Mouse (Mus musculus) MEL (cell line): ENCODE results near the gene Sox5. TPM values are rescaled to one million over a fixed set of nuclear protein-coding genes. Genes with fewer than 3 reads are reported as not detected.

Experiments
- DNase-seq: peaks from one replicate; pipeline ENCODE4 v3.0.0; 2011; ENCODE audit warnings: low read depth, low spot score
- H3K27ac ChIP-seq: 2 replicates; pipeline ENCODE4 v1.5.1; 2012; ENCODE audit warnings: low read depth, mild to moderate bottlenecking, control low read depth, low read length, moderate library complexity; ENCODE audit not compliant: control insufficient read depth
- H3K27me3 ChIP-seq, 2 experiments: fragments of 150-350 bp in 1 of 2; sonication (generic) in 1 of 2; 2 replicates each; pipeline ENCODE4 v1.6.1; 2012; ENCODE audit warnings: low read length in 2 of 2, mild to moderate bottlenecking in 2 of 2, improper control_type of control experiment in 1 of 2, moderate library complexity in 1 of 2; ENCODE audit not compliant: insufficient read depth in 2 of 2, control insufficient read depth in 1 of 2
- H3K36me3 ChIP-seq, 2 experiments: 2 replicates each; pipeline ENCODE4 v1.6.1; 2012 to 2014; ENCODE audit warnings: low read length in 2 of 2, improper control_type of control experiment in 1 of 2, inconsistent platforms in 1 of 2, mild to moderate bottlenecking in 1 of 2; ENCODE audit not compliant: insufficient read depth in 2 of 2, control insufficient read depth in 1 of 2
- H3K4me1 ChIP-seq, 2 experiments: fragments of 150-350 bp in 1 of 2; sonication (generic) in 1 of 2; 2 replicates each; pipeline ENCODE4 v1.6.1; 2012; ENCODE audit warnings: low read length in 2 of 2, improper control_type of control experiment in 1 of 2, mild to moderate bottlenecking in 1 of 2; ENCODE audit not compliant: insufficient read depth in 2 of 2, control insufficient read depth in 1 of 2
- H3K4me3 ChIP-seq, 2 experiments: fragments of 150-350 bp in 1 of 2; sonication (generic) in 1 of 2; 2 replicates each; pipeline ENCODE4 v1.5.1; 2012; ENCODE audit warnings: low read depth in 2 of 2, low read length in 2 of 2, mild to moderate bottlenecking in 2 of 2, moderate library complexity in 2 of 2, control low read depth in 1 of 2, improper control_type of control experiment in 1 of 2; ENCODE audit not compliant: control insufficient read depth in 1 of 2, insufficient read depth in 1 of 2
- H3K79me2 ChIP-seq: 2 replicates; pipeline ENCODE4 v1.6.1; 2012; ENCODE audit warnings: mild to moderate bottlenecking, low read length, moderate library complexity; ENCODE audit not compliant: control insufficient read depth, poor library complexity, insufficient read depth
- H3K9ac ChIP-seq: 2 replicates; pipeline ENCODE4 v1.6.1; 2012; ENCODE audit warnings: low read depth, mild to moderate bottlenecking, control low read depth, low read length, moderate library complexity; ENCODE audit not compliant: control insufficient read depth, poor library complexity, severe bottlenecking
- H3K9me3 ChIP-seq: fragments of 150-350 bp; sonication (generic); replicated peaks from 2 replicates; pipeline ENCODE4 v1.6.1; 2012; ENCODE audit warnings: mild to moderate bottlenecking, low read length, improper control_type of control experiment, moderate library complexity; ENCODE audit not compliant: insufficient read depth
- BHLHE40 ChIP-seq: IDR thresholded peaks from 2 replicates; pipeline ENCODE4 v1.6.1; 2012; ENCODE audit warnings: low read depth, mild to moderate bottlenecking, inconsistent platforms, low read length, improper control_type of control experiment, borderline replicate concordance
- CHD1 ChIP-seq: IDR thresholded peaks from 2 replicates; pipeline ENCODE4 v1.6.1; 2012; ENCODE audit warnings: low read depth, mild to moderate bottlenecking, inconsistent platforms, low read length, improper control_type of control experiment
- CHD2 ChIP-seq: IDR thresholded peaks from 2 replicates; pipeline ENCODE4 v1.6.1; 2011; ENCODE audit warnings: low read length, improper control_type of control experiment
- EP300 ChIP-seq, 2 experiments: IDR thresholded peaks; 2 replicates each; pipeline ENCODE4 v1.6.1; 2011; ENCODE audit warnings: improper control_type of control experiment in 2 of 2, low read length in 2 of 2, low read depth in 1 of 2, mild to moderate bottlenecking in 1 of 2
- ETS1 ChIP-seq: IDR thresholded peaks from 2 replicates; pipeline ENCODE4 v1.6.1; 2012; ENCODE audit warnings: low read depth, mild to moderate bottlenecking, inconsistent platforms, low read length, improper control_type of control experiment, moderate library complexity
- GABPA ChIP-seq: IDR thresholded peaks from 2 replicates; pipeline ENCODE4 v1.6.1; 2012; ENCODE audit warnings: low read depth, mild to moderate bottlenecking, inconsistent platforms, low read length, improper control_type of control experiment, moderate library complexity
- HCFC1 ChIP-seq: IDR thresholded peaks from 2 replicates; pipeline ENCODE4 v1.6.1; 2012; ENCODE audit warnings: low read depth, mild to moderate bottlenecking, inconsistent platforms, low read length, improper control_type of control experiment, moderate library complexity
- JUND ChIP-seq: IDR thresholded peaks from 2 replicates; pipeline ENCODE4 v1.6.1; 2011; ENCODE audit warnings: low read depth, mild to moderate bottlenecking, improper control_type of control experiment, low read length
- KAT2A ChIP-seq: conservative IDR thresholded peaks from 2 replicates; pipeline ENCODE4 v1.6.1; 2012; ENCODE audit warnings: low read depth, low read length, improper control_type of control experiment, inconsistent platforms
- MAFK ChIP-seq: IDR thresholded peaks from 2 replicates; pipeline ENCODE4 v1.6.1; 2011; ENCODE audit warnings: low read depth, mild to moderate bottlenecking, low read length, improper control_type of control experiment, borderline replicate concordance
- MAX ChIP-seq: IDR thresholded peaks from 2 replicates; pipeline ENCODE4 v1.6.1; 2011; ENCODE audit warnings: low read length, improper control_type of control experiment
- MYB ChIP-seq: IDR thresholded peaks from 2 replicates; pipeline ENCODE4 v1.6.1; 2011; ENCODE audit warnings: mild to moderate bottlenecking, low read depth, low read length, improper control_type of control experiment
- MYC ChIP-seq: IDR thresholded peaks from 2 replicates; pipeline ENCODE4 v1.6.1; 2011; ENCODE audit warnings: low read depth, mild to moderate bottlenecking, low read length, improper control_type of control experiment, moderate library complexity
- POLR2A ChIP-seq, 2 experiments: IDR thresholded peaks; 2 replicates each; pipeline ENCODE4 v1.6.1; 2011 to 2012; ENCODE audit warnings: low read length in 2 of 2, mild to moderate bottlenecking in 2 of 2, control low read depth in 1 of 2, improper control_type of control experiment in 1 of 2, low read depth in 1 of 2, moderate library complexity in 1 of 2; ENCODE audit not compliant: control insufficient read depth in 1 of 2, insufficient read depth in 1 of 2, poor library complexity in 1 of 2
- POLR2AphosphoS2 ChIP-seq: IDR thresholded peaks from 2 replicates; pipeline ENCODE4 v1.6.1; 2011; ENCODE audit warnings: low read length, improper control_type of control experiment
- RAD21 ChIP-seq: IDR thresholded peaks from 2 replicates; pipeline ENCODE4 v1.6.1; 2011; ENCODE audit warnings: mild to moderate bottlenecking, low read depth, low read length, improper control_type of control experiment
- RCOR1 ChIP-seq: IDR thresholded peaks from 2 replicates; pipeline ENCODE4 v1.6.1; 2012; ENCODE audit warnings: low read depth, mild to moderate bottlenecking, inconsistent platforms, low read length, improper control_type of control experiment
- TAL1 ChIP-seq: IDR thresholded peaks from 2 replicates; pipeline ENCODE4 v1.6.1; 2012; ENCODE audit warnings: mild to moderate bottlenecking, inconsistent platforms, low read length, moderate library complexity, mixed read lengths
- TCF12 ChIP-seq: IDR thresholded peaks from 2 replicates; pipeline ENCODE4 v1.6.1; 2014; ENCODE audit warnings: low read depth, mild to moderate bottlenecking, inconsistent platforms, low read length, improper control_type of control experiment, moderate library complexity
- USF1 ChIP-seq: IDR thresholded peaks from 2 replicates; pipeline ENCODE4 v1.6.1; 2014; ENCODE audit warnings: low read depth, mild to moderate bottlenecking, inconsistent platforms, low read length, improper control_type of control experiment, moderate library complexity
- USF2 ChIP-seq, 2 experiments: IDR thresholded peaks; 2 replicates each; pipeline ENCODE4 v1.6.1; 2011 to 2012; ENCODE audit warnings: improper control_type of control experiment in 2 of 2, low read length in 2 of 2, borderline replicate concordance in 1 of 2, inconsistent platforms in 1 of 2, low read depth in 1 of 2, mild to moderate bottlenecking in 1 of 2; ENCODE audit not compliant: insufficient read depth in 1 of 2
- ZMIZ1 ChIP-seq: IDR thresholded peaks from 2 replicates; pipeline ENCODE4 v1.6.1; 2012; ENCODE audit warnings: low read depth, mild to moderate bottlenecking, inconsistent platforms, low read length, improper control_type of control experiment, moderate library complexity
- polyA plus RNA-seq, 2 experiments: library from polyadenylated mRNA; stranded (reverse) in 1 of 2; unstranded in 1 of 2; fragments of >175 nt in 1 of 2; fragments of >200 nt in 1 of 2; gene quantifications; 2 replicates each; pipeline versions ENCODE4 v1.2.1 to v1.2.4; 2012; ENCODE audit warnings: low replicate concordance in 2 of 2, low read depth in 1 of 2; ENCODE audit not compliant: insufficient read length in 2 of 2, insufficient read depth in 1 of 2, missing spikeins in 1 of 2
- total RNA-seq: library from RNA; depleted of rRNA; stranded (reverse); fragments of 300-350 nt; gene quantifications from 2 replicates; pipeline ENCODE4 v1.2.3, GENCODE M21; 2012

Gene Sox5
- total and polyA plus RNA-seq, 3 experiments = 0.19 to 3.0 TPM; not detected in 1

DNA sequence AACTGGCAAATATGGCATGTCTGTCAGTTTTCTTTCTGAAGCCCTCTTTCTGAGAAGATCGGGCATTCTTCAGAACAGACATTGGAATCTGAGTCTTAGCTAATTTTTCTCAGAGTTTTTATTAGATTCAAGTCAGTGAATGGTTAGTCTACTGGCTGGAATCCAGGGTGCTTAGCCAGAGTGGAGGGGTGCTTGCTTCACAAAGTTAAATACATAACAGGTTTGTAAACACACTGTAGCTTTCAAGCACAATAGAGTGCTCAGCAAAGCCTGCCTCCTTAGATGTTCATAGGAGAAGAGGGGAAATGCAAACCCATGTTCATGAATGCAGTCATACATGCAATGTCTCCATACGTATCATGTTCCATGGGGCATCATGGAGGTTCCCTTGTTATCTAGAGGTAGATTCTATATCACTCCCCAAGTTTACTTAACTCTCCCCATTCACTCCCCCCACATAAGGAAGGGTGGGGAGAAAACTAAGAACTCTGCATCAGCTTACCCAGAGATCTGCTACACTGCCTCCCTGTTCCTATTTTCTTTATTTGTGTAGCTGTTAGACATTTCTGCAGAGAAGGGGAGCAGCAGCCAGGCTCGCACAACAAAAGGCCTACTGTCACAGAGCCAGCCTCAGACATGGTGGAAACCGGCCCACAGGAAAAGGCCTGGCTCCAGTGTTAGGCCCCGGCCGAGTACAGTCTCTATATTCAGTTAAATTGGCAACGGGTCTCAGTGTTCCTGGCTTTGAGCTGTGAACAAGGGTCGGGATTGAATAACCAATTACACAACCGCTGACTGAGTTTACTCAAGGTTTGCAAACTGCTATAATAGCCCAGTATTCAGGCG is 725.3 kb downstream of the Sox5 start:
- Histone ChIP-seq H3K27ac (no peak overlapping the region), H3K36me3 (no peaks in the 10 kb centered on the region), H3K27me3 (no peaks in the 10 kb centered on the region), H3K79me2 (no peaks in the 10 kb centered on the region), H3K4me1 (no peaks in the 10 kb centered on the region), H3K9ac (no peak overlapping the region), H3K4me3 (no peak overlapping the region), H3K9me3 (no peaks in the 10 kb centered on the region)
- DNase-seq = no peak
- TF ChIP-seq RAD21 (no peak), MYB (no peak)

DNA sequence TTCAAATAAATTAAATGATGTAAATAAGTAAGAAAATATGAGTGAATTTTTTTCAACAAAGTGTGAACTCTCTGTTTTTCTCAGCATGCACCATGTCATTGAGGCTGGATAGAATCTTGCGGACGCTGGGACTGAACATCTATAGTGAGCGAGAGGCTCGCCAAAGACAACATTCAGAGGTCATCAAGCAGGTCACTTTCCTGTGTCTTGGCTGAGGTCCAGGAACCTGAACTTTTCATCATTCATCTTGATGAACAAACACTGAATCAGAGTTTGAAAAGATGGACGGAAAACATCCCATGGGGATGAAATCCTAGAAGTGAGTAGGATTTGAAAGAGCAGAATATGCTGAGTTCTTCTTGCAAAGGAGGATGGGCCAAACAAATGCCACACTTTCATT is 729.3 kb downstream of the Sox5 start:
- Histone ChIP-seq H3K4me3 (no peak overlapping the region), H3K27ac (no peak overlapping the region), H3K9ac (no peak overlapping the region), H3K27me3 (no peaks in the 10 kb centered on the region), H3K4me1 (no peaks in the 10 kb centered on the region), H3K9me3 (no peaks in the 10 kb centered on the region), H3K79me2 (no peaks in the 10 kb centered on the region), H3K36me3 (no peaks in the 10 kb centered on the region)
- TF ChIP-seq EP300 (IDR thresholded peaks at IDR 0.05; ENCODE audit: low read depth in 1 of 2, low read length in 2 of 2) = no peak
- TF ChIP-seq MAX = no peak
- TF ChIP-seq BHLHE40 = no peak
- no peak for TF ChIP-seq RAD21
- TF ChIP-seq CHD2 = no peak
- no peak for TF ChIP-seq MYB
- no peak for TF ChIP-seq RCOR1
- TF ChIP-seq TCF12 = no peak
- DNase-seq = no peak

DNA sequence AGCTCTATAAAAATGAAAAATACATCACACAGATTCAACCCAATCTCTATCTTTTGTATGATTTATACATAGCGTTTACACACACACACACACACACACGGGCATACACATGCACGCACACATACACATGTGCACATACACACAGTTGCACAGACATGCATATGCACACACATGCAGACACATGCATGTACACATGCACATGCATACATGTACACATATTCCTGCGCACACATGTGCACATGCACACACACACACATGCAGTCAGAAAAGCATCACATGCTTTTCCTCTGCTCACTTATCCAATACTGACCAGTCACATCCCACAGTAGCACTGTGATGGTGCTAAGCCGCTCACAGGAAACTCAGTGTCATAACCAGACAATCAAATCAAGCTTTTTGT is 730.5 kb downstream of the Sox5 start:
- no peaks in the 10 kb centered on the region for H3K27me3 ChIP-seq

More for the DNA sequence above, 730.5 kb downstream of the Sox5 start:
- H3K79me2 ChIP-seq = no peaks in the 10 kb centered on the region
- H3K27ac ChIP-seq = no peak overlapping the region
- no peak for TF ChIP-seq ETS1
- no peak for TF ChIP-seq HCFC1
- no peak for TF ChIP-seq POLR2A (IDR thresholded peaks at IDR 0.05; ENCODE audit: control insufficient read depth in 1 of 2, insufficient read depth in 1 of 2, low read depth in 1 of 2, low read length in 2 of 2, poor library complexity in 1 of 2)
- no peak for TF ChIP-seq USF1
- no peak for TF ChIP-seq TAL1
- TF ChIP-seq MAFK = no peak
- TF ChIP-seq KAT2A = no peak
- no peak for TF ChIP-seq EP300 (IDR thresholded peaks at IDR 0.05; ENCODE audit: low read depth in 1 of 2, low read length in 2 of 2)
- no peak for TF ChIP-seq MAX
- no peak for TF ChIP-seq USF2 (IDR thresholded peaks at IDR 0.05; ENCODE audit: borderline replicate concordance in 1 of 2, insufficient read depth in 1 of 2, low read depth in 1 of 2, low read length in 2 of 2)
- no peak for TF ChIP-seq ZMIZ1
- no peak for TF ChIP-seq GABPA
- no peak for TF ChIP-seq JUND
- TF ChIP-seq CHD1 = no peak
- TF ChIP-seq MYB = no peak
- no peak for TF ChIP-seq POLR2AphosphoS2
- TF ChIP-seq MYC = no peak
- no peaks in the 10 kb centered on the region for H3K4me1 ChIP-seq
- no peak overlapping the region for H3K4me3 ChIP-seq
- no peak overlapping the region for H3K9ac ChIP-seq
- H3K9me3 ChIP-seq = no peaks in the 10 kb centered on the region
- no peak for DNase-seq
- H3K36me3 ChIP-seq = no peaks in the 10 kb centered on the region
